Mouse (Mus musculus): Measurements from ENCODE around the gene Rsg1. TPM values are rescaled to one million over a fixed set of nuclear protein-coding genes. Genes with fewer than 3 reads are reported as not detected.

Gene Rsg1
- total and polyA plus RNA-seq, 3 experiments: 1.1 to 4.5 (median 3.2) TPM

DNA sequence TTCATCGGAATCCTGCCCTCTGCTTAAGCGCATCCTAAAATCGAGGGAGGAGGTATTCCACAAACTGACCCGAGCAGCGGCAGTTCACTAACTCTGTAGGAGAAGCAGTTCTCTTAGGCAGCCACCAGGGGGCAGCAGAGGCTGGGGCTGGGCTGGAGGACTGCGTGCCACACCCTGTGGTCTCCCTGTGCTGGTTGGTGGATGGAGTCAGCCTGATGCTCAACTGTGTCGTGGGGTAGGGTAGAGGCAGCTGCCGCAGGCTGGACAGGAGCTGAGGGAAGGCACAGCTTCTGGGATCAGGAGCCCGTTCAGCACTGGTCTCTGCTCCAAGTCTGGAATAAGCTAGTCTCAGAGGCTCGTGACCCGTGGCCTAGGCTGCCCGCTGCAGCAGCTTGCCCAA is 59.5 kb downstream of the Rsg1 start (continued):
- no peak for TF ChIP-seq HCFC1 (IDR thresholded peaks at IDR 0.05; ENCODE audit: low read depth, low read length)
- no peak for TF ChIP-seq TBP (conservative IDR thresholded peaks at IDR 0.05; ENCODE audit: low read depth, low read length)
- no peak for TF ChIP-seq KAT2A (IDR thresholded peaks at IDR 0.05; ENCODE audit: insufficient replicate concordance, low read length)
- TF ChIP-seq USF2 (conservative IDR thresholded peaks at IDR 0.05; ENCODE audit: low read depth, low read length): no peak
- no peak for TF ChIP-seq EP300 (IDR thresholded peaks at IDR 0.05; ENCODE audit: low read length)
- TF ChIP-seq ZMIZ1 (IDR thresholded peaks at IDR 0.05; ENCODE audit: low read depth, low read length): no peak
- no peak for TF ChIP-seq JUN (IDR thresholded peaks at IDR 0.05; ENCODE audit: insufficient read depth, low read depth, low read length)
- TF ChIP-seq TCF12 (IDR thresholded peaks at IDR 0.05; ENCODE audit: low read depth, low read length): 0 out of 2 replicates have a peak, but pooled peaks have one; percentile 33
- peak; percentile 46; the same call in 1 of the 2 replicates for TF ChIP-seq IRF4 (IDR thresholded peaks at IDR 0.05; ENCODE audit: low read depth, low read length)
- 0 out of 2 replicates have a peak, but pooled peaks have one; percentile 12 for TF ChIP-seq BHLHE40 (IDR thresholded peaks at IDR 0.05; ENCODE audit: low read depth, low read length)
- TF ChIP-seq NRF1 (IDR thresholded peaks at IDR 0.05; ENCODE audit: low read depth, low read length): no peak
- no peak for TF ChIP-seq MXI1 (IDR thresholded peaks at IDR 0.05; ENCODE audit: low read depth, low read length)
- TF ChIP-seq CHD1 (IDR thresholded peaks at IDR 0.05; ENCODE audit: low read depth, low read length): no peak
- TF ChIP-seq UBTF (IDR thresholded peaks at IDR 0.05; ENCODE audit: low read depth, low read length): no peak
- no peak for TF ChIP-seq POLR2A (IDR thresholded peaks at IDR 0.05; ENCODE audit: low read depth, low read length)
- peak; percentile 99 for TF ChIP-seq RAD21 (IDR thresholded peaks at IDR 0.05; ENCODE audit: low read depth, low read length)
- TF ChIP-seq MAX (IDR thresholded peaks at IDR 0.05; ENCODE audit: low read length): no peak; the same call in 1 of the 2 replicates
- TF ChIP-seq ETS1 (conservative IDR thresholded peaks at IDR 0.05; ENCODE audit: low read depth, low read length): no peak
- TF ChIP-seq SIN3A (IDR thresholded peaks at IDR 0.05; ENCODE audit: low read length): no peak
- TF ChIP-seq SMC3 (IDR thresholded peaks at IDR 0.05; ENCODE audit: low read depth, low read length): peak; percentile 99

DNA sequence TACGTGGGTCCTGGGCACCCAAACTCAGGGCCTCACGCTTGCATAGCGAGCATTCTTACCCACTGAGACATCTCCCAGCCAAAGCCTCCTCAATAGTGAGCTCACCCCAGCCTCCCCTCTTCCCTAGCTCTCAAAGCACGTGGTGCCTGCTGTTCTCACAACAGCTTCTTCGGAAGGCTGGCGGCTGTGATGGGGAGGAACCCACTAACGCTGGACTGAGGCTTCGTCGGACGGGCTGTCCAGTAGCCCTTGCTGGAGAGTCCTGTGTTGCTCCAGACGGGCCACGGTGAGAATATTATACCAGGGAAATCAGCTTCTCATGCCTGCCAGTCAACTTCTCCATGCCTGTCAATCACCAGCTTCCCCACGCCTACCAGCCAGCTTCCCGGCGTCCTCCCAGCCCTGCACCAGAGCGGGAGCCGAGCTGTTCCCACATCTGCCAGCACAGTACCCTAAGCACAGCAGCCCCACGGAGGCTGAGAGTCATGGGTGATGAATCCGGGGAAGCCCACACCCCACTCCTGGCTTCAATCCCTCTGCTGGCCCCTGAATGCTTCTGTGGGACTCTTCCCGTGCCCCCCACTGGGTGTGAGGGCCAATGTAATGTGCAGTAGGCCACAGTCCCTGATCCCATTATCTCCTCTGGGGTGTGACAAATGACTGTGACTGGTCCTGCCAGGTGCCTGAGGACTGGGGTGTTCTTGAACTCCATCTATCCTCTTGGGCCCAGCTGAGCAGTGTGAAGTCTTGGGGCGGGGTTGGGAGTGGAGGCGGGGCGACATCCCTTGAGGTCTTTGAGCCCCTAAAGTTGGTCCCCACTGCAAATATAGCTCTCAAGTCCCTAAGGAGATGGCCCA is 61.0 kb downstream of the Rsg1 start:
- peaks cover 62% of the 10 kb centered on the region for H3K27me3 ChIP-seq (replicated peaks)
- no peak for TF ChIP-seq RAD21 (IDR thresholded peaks at IDR 0.05; ENCODE audit: low read depth, low read length)
- no peak for TF ChIP-seq CHD1 (IDR thresholded peaks at IDR 0.05; ENCODE audit: low read depth, low read length)
- no peak for TF ChIP-seq CTCF (conservative IDR thresholded peaks at IDR 0.05 in 1 of 2, IDR thresholded peaks at IDR 0.05 in 1 of 2; ENCODE audit: low read depth in 2 of 2, low read length in 2 of 2)
- TF ChIP-seq POLR2A (IDR thresholded peaks at IDR 0.05; ENCODE audit: low read depth, low read length): no peak
- TF ChIP-seq MAFK (IDR thresholded peaks at IDR 0.05; ENCODE audit: insufficient replicate concordance, low read length): no peak
- no peak for TF ChIP-seq TBP (conservative IDR thresholded peaks at IDR 0.05; ENCODE audit: low read depth, low read length)
- no peak overlapping the region for H3K9ac ChIP-seq (ENCODE audit: insufficient read depth, low read depth)
- in situ Hi-C loops (cut with MboI; ENCODE audit: low pct_ligation_motif_present, low pct_unique_long_range_greater_than_20kb, low sequenced_read_pairs) (loop anchor here (5.0 kb wide), 1 partner anchor 88 kb away; no protein-coding TSS in a partner anchor), dilution Hi-C loops (cut with MboI; ENCODE audit: extremely low pct_ligation_motif_present, extremely low pct_unique_long_range_greater_than_20kb, low sequenced_read_pairs) (no loop called here)
- peaks cover 7% of the 10 kb centered on the region for H3K9me3 ChIP-seq (replicated peaks; ENCODE audit: low read length)
- H3K4me3 ChIP-seq (replicated peaks in 1 of 3; ENCODE audit: low read depth in 2 of 3, low read length in 2 of 3, poor library complexity in 1 of 3): no peak overlapping the region
- H3K4me1 ChIP-seq (ENCODE audit: control insufficient read depth in 1 of 2, insufficient read depth in 2 of 2): peaks cover 10 to 36% of the 10 kb centered on the region in 2 experiments
- no peaks in the 10 kb centered on the region for H3K36me3 ChIP-seq (replicated peaks in 1 of 2; ENCODE audit: control insufficient read depth in 1 of 2, insufficient read depth in 1 of 2, low read length in 1 of 2)
- H3K27ac ChIP-seq (ENCODE audit: insufficient read depth, low read depth): no peak overlapping the region
- DNase-seq (ENCODE audit: extremely low read depth): no peak
- H3K4me2 ChIP-seq (ENCODE audit: insufficient read depth, low read depth, poor library complexity, severe bottlenecking): no peak overlapping the region
- H3K79me2 ChIP-seq (replicated peaks; ENCODE audit: control insufficient read depth, extremely low read depth, insufficient read depth, poor library complexity, severe bottlenecking): no peaks in the 10 kb centered on the region

Other genes starting within 250 kb of the Rsg1 start
- gene Atp13a2, start 227.1 kb upstream of the Rsg1 start, total RNA-seq (2012; rRNA removed): 47.6 and 48.5 TPM in 2 replicates
- gene Atp13a2, start 227.1 kb upstream of the Rsg1 start, total RNA-seq (2014; rRNA removed): 22.2 and 24.8 TPM in 2 replicates
- gene Atp13a2, start 227.1 kb upstream of the Rsg1 start, polyA plus RNA-seq (2012; ENCODE audit: insufficient read length, low read depth): 44.2 and 54.7 TPM in 2 replicates
- gene Mfap2, start 203.5 kb upstream of the Rsg1 start, total RNA-seq (2012; rRNA removed): not detected in 2 replicates
- gene Mfap2, start 203.5 kb upstream of the Rsg1 start, total RNA-seq (2014; rRNA removed): not detected in 2 replicates
- not detected in 2 replicates for gene Mfap2, start 203.5 kb upstream of the Rsg1 start, polyA plus RNA-seq (2012; ENCODE audit: insufficient read length, low read depth)
- 5.9 and 8.3 TPM in 2 replicates for gene Crocc, start 153.4 kb upstream of the Rsg1 start, total RNA-seq (2012; rRNA removed)
- 3.5 and 4.3 TPM in 2 replicates for gene Crocc, start 153.4 kb upstream of the Rsg1 start, total RNA-seq (2014; rRNA removed)
- 4.8 and 8.6 TPM in 2 replicates for gene Crocc, start 153.4 kb upstream of the Rsg1 start, polyA plus RNA-seq (2012; ENCODE audit: insufficient read length, low read depth)
- 32.6 and 38.9 TPM in 2 replicates for gene Necap2, start 135.6 kb upstream of the Rsg1 start, total RNA-seq (2012; rRNA removed)
- 34.8 and 41.0 TPM in 2 replicates for gene Necap2, start 135.6 kb upstream of the Rsg1 start, total RNA-seq (2014; rRNA removed)
- 41.7 and 45.1 TPM in 2 replicates for gene Necap2, start 135.6 kb upstream of the Rsg1 start, polyA plus RNA-seq (2012; ENCODE audit: insufficient read length, low read depth)
- gene Spata21, start 125.6 kb upstream of the Rsg1 start, total RNA-seq (2012; rRNA removed): not detected in 2 replicates
- gene Spata21, start 125.6 kb upstream of the Rsg1 start, total RNA-seq (2014; rRNA removed): not detected in 2 replicates
- gene Spata21, start 125.6 kb upstream of the Rsg1 start, polyA plus RNA-seq (2012; ENCODE audit: insufficient read length, low read depth): not detected in 2 replicates
- 82.5 and 106 TPM in 2 replicates for gene Szrd1, start 74.2 kb upstream of the Rsg1 start, total RNA-seq (2012; rRNA removed)
- 77.8 and 80.9 TPM in 2 replicates for gene Szrd1, start 74.2 kb upstream of the Rsg1 start, total RNA-seq (2014; rRNA removed)
- gene Szrd1, start 74.2 kb upstream of the Rsg1 start, polyA plus RNA-seq (2012; ENCODE audit: insufficient read length, low read depth): 126 and 143 TPM in 2 replicates
- gene Fbxo42, start 66.0 kb upstream of the Rsg1 start, total RNA-seq (2012; rRNA removed): 14.4 and 17.3 TPM in 2 replicates
- 8.6 and 9.8 TPM in 2 replicates for gene Fbxo42, start 66.0 kb upstream of the Rsg1 start, total RNA-seq (2014; rRNA removed)
- gene Fbxo42, start 66.0 kb upstream of the Rsg1 start, polyA plus RNA-seq (2012; ENCODE audit: insufficient read length, low read depth): 16.5 and 20.1 TPM in 2 replicates
- gene Arhgef19, start 25.5 kb downstream of the Rsg1 start, total RNA-seq (2012; rRNA removed): 0.08 and 0.21 TPM in 2 replicates
- gene Arhgef19, start 25.5 kb downstream of the Rsg1 start, total RNA-seq (2014; rRNA removed): 0.15 TPM in 1 of 2 replicates, not detected in the other
- 0.19 and 0.40 TPM in 2 replicates for gene Arhgef19, start 25.5 kb downstream of the Rsg1 start, polyA plus RNA-seq (2012; ENCODE audit: insufficient read length, low read depth)
- gene Epha2, start 87.3 kb downstream of the Rsg1 start, total RNA-seq (2012; rRNA removed): 0.67 and 0.81 TPM in 2 replicates
- gene Epha2, start 87.3 kb downstream of the Rsg1 start, total RNA-seq (2014; rRNA removed): 0.55 and 0.58 TPM in 2 replicates
- 0.67 and 0.70 TPM in 2 replicates for gene Epha2, start 87.3 kb downstream of the Rsg1 start, polyA plus RNA-seq (2012; ENCODE audit: insufficient read length, low read depth)
- gene Fam131c, start 154.3 kb downstream of the Rsg1 start, total RNA-seq (2012; rRNA removed): not detected in 2 replicates
- not detected in 2 replicates for gene Fam131c, start 154.3 kb downstream of the Rsg1 start, total RNA-seq (2014; rRNA removed)
- not detected in 2 replicates for gene Fam131c, start 154.3 kb downstream of the Rsg1 start, polyA plus RNA-seq (2012; ENCODE audit: insufficient read length, low read depth)
- not detected in 2 replicates for gene Clcnka, start 184.8 kb downstream of the Rsg1 start, total RNA-seq (2012; rRNA removed)
- gene Clcnka, start 184.8 kb downstream of the Rsg1 start, total RNA-seq (2014; rRNA removed): not detected in 2 replicates
- gene Clcnka, start 184.8 kb downstream of the Rsg1 start, polyA plus RNA-seq (2012; ENCODE audit: insufficient read length, low read depth): not detected in 2 replicates
- gene Clcnkb, start 202.1 kb downstream of the Rsg1 start, total RNA-seq (2012; rRNA removed): 0.51 and 1.1 TPM in 2 replicates
- 0.08 TPM in 2 replicates for gene Clcnkb, start 202.1 kb downstream of the Rsg1 start, total RNA-seq (2014; rRNA removed)
- 0.24 and 0.42 TPM in 2 replicates for gene Clcnkb, start 202.1 kb downstream of the Rsg1 start, polyA plus RNA-seq (2012; ENCODE audit: insufficient read length, low read depth)
- gene Hspb7, start 206.8 kb downstream of the Rsg1 start, total RNA-seq (2012; rRNA removed): 0.04 TPM in 1 of 2 replicates, not detected in the other
- not detected in 2 replicates for gene Hspb7, start 206.8 kb downstream of the Rsg1 start, total RNA-seq (2014; rRNA removed)
- not detected in 2 replicates for gene Hspb7, start 206.8 kb downstream of the Rsg1 start, polyA plus RNA-seq (2012; ENCODE audit: insufficient read length, low read depth)
- gene Srarp, start 222.1 kb downstream of the Rsg1 start, total RNA-seq (2012; rRNA removed): not detected in 2 replicates
- not detected in 2 replicates for gene Srarp, start 222.1 kb downstream of the Rsg1 start, total RNA-seq (2014; rRNA removed)
- gene Srarp, start 222.1 kb downstream of the Rsg1 start, polyA plus RNA-seq (2012; ENCODE audit: insufficient read length, low read depth): not detected in 2 replicates
- 45.3 and 47.6 TPM in 2 replicates for gene Zbtb17, start 230.7 kb downstream of the Rsg1 start, total RNA-seq (2012; rRNA removed)
- gene Zbtb17, start 230.7 kb downstream of the Rsg1 start, total RNA-seq (2014; rRNA removed): 20.4 and 21.4 TPM in 2 replicates
- 49.7 and 51.2 TPM in 2 replicates for gene Zbtb17, start 230.7 kb downstream of the Rsg1 start, polyA plus RNA-seq (2012; ENCODE audit: insufficient read length, low read depth)